Mouse (Mus musculus): ENCODE data around the gene Hrasls5. TPM values are rescaled to one million over a fixed set of nuclear protein-coding genes. Genes with fewer than 3 reads are reported as not detected.

Gene Hrasls5
- total RNA-seq, 1 experiment from 2014 or later, result 0.67 TPM

GRCm38 (mm10) chr19:7606801-7607689 is 5.3 kb upstream of the Hrasls5 start, which contains the start of gene Lgals12:
Gene Lgals12, minus strand, starts transcription at chr19:7607193.
- DNase-seq, result peak; percentile 62

GRCm38 (mm10) chr19:7607690-7608201 is 4.6 kb upstream of the Hrasls5 start:
- no peak for DNase-seq

GRCm38 (mm10) chr19:7613151-7613550 is 810 bp downstream of the Hrasls5 start:
- no peak for DNase-seq

- DNase-seq, result no peak
Measured at GRCm38 (mm10) chr19:7616231-7616930, 4.0 kb downstream of the Hrasls5 start.

DNA sequence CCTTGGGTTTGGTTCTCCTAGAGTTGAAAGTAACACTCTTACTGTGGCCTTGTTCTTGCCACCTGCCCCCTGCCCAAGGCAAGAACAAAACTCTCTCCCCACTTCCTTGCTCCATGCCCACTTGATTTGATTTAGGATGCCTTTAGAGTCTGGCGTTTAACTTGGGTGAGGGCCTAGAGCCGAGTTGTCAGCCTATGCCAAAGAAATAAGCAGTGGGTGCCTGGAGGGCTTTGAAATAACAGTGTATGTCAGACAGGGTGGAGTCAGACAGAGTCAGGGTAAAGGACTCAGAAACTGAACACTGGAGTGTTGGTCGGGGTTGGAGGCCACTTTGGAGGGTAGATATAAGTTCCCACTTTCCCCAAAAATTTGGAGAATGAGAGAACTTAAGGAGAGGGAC is 4.7 kb downstream of the Hrasls5 start:
- no peak for DNase-seq

DNA sequence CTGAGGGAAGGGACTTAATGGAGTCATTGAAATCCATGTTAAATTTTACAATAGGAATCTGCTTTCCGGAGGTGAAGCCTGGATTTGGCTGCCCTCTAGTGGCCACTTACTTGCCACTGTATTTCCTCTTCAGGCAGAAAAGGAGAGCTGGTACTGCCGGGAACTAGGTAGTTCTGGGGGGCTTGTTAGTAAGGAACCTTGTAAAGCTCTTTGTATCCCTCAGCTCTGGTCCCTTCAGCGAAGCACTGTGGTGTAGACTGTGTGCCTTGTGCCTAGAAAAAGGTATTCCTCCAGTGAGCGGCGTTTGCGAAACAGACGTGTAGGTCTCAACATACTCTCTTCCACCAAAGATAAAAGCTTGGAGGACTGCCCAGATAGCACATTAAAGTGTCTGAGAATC is 5.4 kb downstream of the Hrasls5 start:
- DNase-seq, result peak; percentile 74

GRCm38 (mm10) chr19:7633021-7633420 is 20.7 kb downstream of the Hrasls5 start:
- DNase-seq, result no peak

DNA sequence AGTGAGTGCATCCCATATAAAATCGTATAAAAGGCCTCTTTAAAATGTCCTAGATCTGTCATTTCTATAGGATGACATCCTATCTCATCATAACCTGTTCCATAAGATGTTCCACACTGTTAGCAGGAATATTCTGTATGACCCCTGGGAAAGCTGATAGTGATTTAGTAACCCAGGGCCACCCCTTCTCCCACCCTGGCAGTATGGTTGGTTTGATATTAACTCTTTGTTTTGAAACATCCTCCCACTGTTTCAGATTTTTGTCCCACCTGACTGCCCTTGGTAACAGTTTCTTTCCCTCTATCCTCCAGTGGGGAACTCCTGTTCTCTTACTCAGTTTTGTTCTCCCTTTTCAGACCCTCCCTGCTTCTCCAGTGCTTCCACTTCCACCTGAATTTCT is 21.4 kb downstream of the Hrasls5 start:
- no peak for DNase-seq

- no peak for DNase-seq
Measured at GRCm38 (mm10) chr19:7648913-7649666, 36.7 kb downstream of the Hrasls5 start.

- no peak for DNase-seq
Measured at GRCm38 (mm10) chr19:7672033-7672432, 59.7 kb downstream of the Hrasls5 start.

DNA sequence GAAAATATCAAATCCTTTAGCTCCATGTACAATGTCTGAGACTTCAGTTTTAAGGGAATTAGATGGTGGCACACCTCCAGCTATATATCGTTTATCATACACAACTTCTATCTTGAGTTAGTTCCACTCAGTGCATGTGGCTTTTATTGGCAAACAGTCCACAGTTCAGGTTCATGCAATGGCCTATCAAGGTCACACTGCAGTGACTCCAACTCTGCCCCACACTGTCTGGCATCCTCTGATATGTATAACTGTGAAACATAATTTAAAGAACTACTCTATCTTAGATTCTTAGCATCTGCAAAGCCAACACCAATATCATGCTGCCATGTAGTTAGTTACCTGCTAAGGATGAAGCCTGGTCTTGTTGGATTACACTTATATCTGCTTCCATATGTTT is 75.6 kb downstream of the Hrasls5 start:
- DNase-seq, result no peak

Other genes starting within 250 kb of the Hrasls5 start
- gene Spindoc, start 229.5 kb upstream of the Hrasls5 start, total RNA-seq (2021), result 23.8 and 30.4 TPM in 2 replicates
- gene 2700081O15Rik, start 194.9 kb upstream of the Hrasls5 start, total RNA-seq (2021), result 29.0 and 32.4 TPM in 2 replicates
- 127 and 134 TPM in 2 replicates for gene Rtn3, start 129.3 kb upstream of the Hrasls5 start, total RNA-seq (2021)
- 95.0 and 101 TPM in 2 replicates for gene Atl3, start 118.5 kb upstream of the Hrasls5 start, total RNA-seq (2021)
- gene Pla2g16, start 55.1 kb upstream of the Hrasls5 start, total RNA-seq (2021), result 72.9 and 79.7 TPM in 2 replicates
- 15.7 and 20.8 TPM in 2 replicates for gene Lgals12, start 5.3 kb upstream of the Hrasls5 start, total RNA-seq (2021)
- not detected in 2 replicates for gene Slc22a19, start 98.8 kb downstream of the Hrasls5 start, total RNA-seq (2021)
- gene Slc22a26, start 190.1 kb downstream of the Hrasls5 start, total RNA-seq (2021), result 1.1 TPM in 1 of 2 replicates, not detected in the other